10 mouse cellular contexts compared by ENCODE assay signal in the genomic region with DNA sequence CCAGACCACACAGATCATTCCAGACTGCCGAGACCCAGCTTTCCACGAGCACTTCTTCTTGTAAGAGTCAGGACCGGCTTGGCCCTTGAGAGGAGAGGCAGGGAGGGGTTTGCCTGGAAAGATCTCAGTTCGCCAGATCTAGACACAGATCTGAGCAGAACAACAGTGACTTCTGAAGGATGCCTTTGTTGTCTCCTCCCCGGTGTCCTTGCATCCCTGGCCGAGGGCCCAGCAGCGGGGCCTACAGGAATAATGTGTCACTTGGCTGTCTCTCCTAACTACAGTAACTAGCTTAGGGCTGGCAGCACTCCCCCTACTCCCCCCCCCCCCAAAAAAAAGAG. TPM values are rescaled to one million over a fixed set of nuclear protein-coding genes. Genes with fewer than 3 reads are reported as not detected.
DNase-seq lines count a peak whose midpoint lies in the region; ATAC-seq lines count a peak whose summit lies in the region.
"Had no signal": no experiment of that assay in that cellular context is flagged by ENCODE, and none has a peak within 500 bp of the region (broad histone marks: within the 10 kb centered on the region; RNA-seq: fewer than 3 reads in every experiment).

No protein-coding gene starts in this region.

- H3K27me3 ChIP-seq in heart, embryonic 13.5 days (replicated peaks), result peaks cover 83% of the 10 kb centered on the region
- H3K27me3 ChIP-seq in midbrain, embryonic 13.5 days, result no peaks in the 10 kb centered on the region
- H3K27me3 ChIP-seq in midbrain, embryonic 11.5 days (ENCODE audit: control insufficient read depth, insufficient read depth, low read length), result no peaks in the 10 kb centered on the region
- no peaks in the 10 kb centered on the region for H3K27me3 ChIP-seq in embryonic facial prominence, embryonic 10.5 days (replicated peaks; ENCODE audit: low read depth, poor library complexity, severe bottlenecking)
- no peaks in the 10 kb centered on the region for H3K27me3 ChIP-seq in neural tube, embryonic 14.5 days (ENCODE audit: control insufficient read depth, insufficient read depth, low read length)

- H3K27ac ChIP-seq in heart, embryonic 13.5 days (replicated peaks), result peak overlapping the region; percentile 58
- peak overlapping the region; percentile 54; the same call in 1 of the 2 replicates for H3K27ac ChIP-seq in midbrain, embryonic 13.5 days
- H3K27ac ChIP-seq in midbrain, embryonic 11.5 days (ENCODE audit: low read depth, low read length), result no peak overlapping the region
- peak overlapping the region; percentile 54 for H3K27ac ChIP-seq in embryonic facial prominence, embryonic 10.5 days (replicated peaks)
- peak overlapping the region; percentile 62 for H3K27ac ChIP-seq in neural tube, embryonic 14.5 days (ENCODE audit: low read depth, low read length)

- H3K4me3 ChIP-seq in heart, embryonic 13.5 days, result no peak overlapping the region
- no peak overlapping the region for H3K4me3 ChIP-seq in midbrain, embryonic 13.5 days (replicated peaks)
- no peak overlapping the region for H3K4me3 ChIP-seq in midbrain, embryonic 11.5 days (ENCODE audit: low read depth, low read length)
- H3K4me3 ChIP-seq in embryonic facial prominence, embryonic 10.5 days, result no peak overlapping the region
- H3K4me3 ChIP-seq in neural tube, embryonic 14.5 days (ENCODE audit: low read depth, low read length), result no peak overlapping the region
- H3K4me3 ChIP-seq: megakaryocyte, embryonic 14.5 days had no signal

- peaks cover 58% of the 10 kb centered on the region for H3K4me1 ChIP-seq in heart, embryonic 13.5 days
- H3K4me1 ChIP-seq in midbrain, embryonic 13.5 days (replicated peaks), result peaks cover 35% of the 10 kb centered on the region
- H3K4me1 ChIP-seq in midbrain, embryonic 11.5 days (ENCODE audit: control insufficient read depth, insufficient read depth, low read length), result peaks cover 4% of the 10 kb centered on the region; the same call in 1 of the 2 replicates
- H3K4me1 ChIP-seq in embryonic facial prominence, embryonic 10.5 days, result peaks cover 48% of the 10 kb centered on the region
- peaks cover 21% of the 10 kb centered on the region for H3K4me1 ChIP-seq in neural tube, embryonic 14.5 days (ENCODE audit: control insufficient read depth, insufficient read depth, low read length)

- H3K9ac ChIP-seq in heart, embryonic 13.5 days, result no peak overlapping the region
- H3K9ac ChIP-seq in midbrain, embryonic 13.5 days (replicated peaks), result no peak overlapping the region
- no peak overlapping the region for H3K9ac ChIP-seq in midbrain, embryonic 11.5 days (ENCODE audit: low read length)
- no peak overlapping the region for H3K9ac ChIP-seq in neural tube, embryonic 14.5 days (replicated peaks; ENCODE audit: low read depth, low read length)

- DNase-seq in heart, adult 9 months (ENCODE audit: low spot score in 2 of 2), result no peak
- no peak for DNase-seq in midbrain, embryonic 11.5 days (ENCODE audit: low spot score, missing footprints)
- no peak for DNase-seq in embryonic facial prominence, embryonic 10.5 days (ENCODE audit: low spot score)
- DNase-seq in thymus, postnatal 4 days, result no peak
- DNase-seq in right cerebral cortex, adult 2 months (ENCODE audit: low spot score in 2 of 2), result no peak
- DNase-seq: layer of hippocampus, postnatal 36 days had no signal

- ATAC-seq in heart, embryonic 13.5 days (ENCODE audit: extremely low read depth, insufficient number of reproducible peaks, low FRiP score, low TSS enrichment), result no peak
- peak; percentile 40; the same call in 1 of the 2 replicates for ATAC-seq in midbrain, embryonic 13.5 days
- no peak for ATAC-seq in midbrain, embryonic 11.5 days (ENCODE audit: low FRiP score)
- peak; percentile 55; the same call in 1 of the 2 replicates for ATAC-seq in neural tube, embryonic 14.5 days (ENCODE audit: low read depth)

- no peaks in the 10 kb centered on the region for H3K36me3 ChIP-seq in heart, embryonic 13.5 days
- no peaks in the 10 kb centered on the region for H3K36me3 ChIP-seq in midbrain, embryonic 13.5 days
- H3K36me3 ChIP-seq in midbrain, embryonic 11.5 days (ENCODE audit: control insufficient read depth, insufficient read depth, low read length), result no peaks in the 10 kb centered on the region; the same call in 1 of the 2 replicates
- no peaks in the 10 kb centered on the region for H3K36me3 ChIP-seq in embryonic facial prominence, embryonic 10.5 days (replicated peaks)
- no peaks in the 10 kb centered on the region for H3K36me3 ChIP-seq in neural tube, embryonic 14.5 days (ENCODE audit: control insufficient read depth, insufficient read depth, low read length)

- H3K9me3 ChIP-seq in heart, embryonic 13.5 days, result no peaks in the 10 kb centered on the region
- H3K9me3 ChIP-seq in midbrain, embryonic 13.5 days, result peaks cover 5% of the 10 kb centered on the region; the same call in 1 of the 2 replicates
- no peaks in the 10 kb centered on the region for H3K9me3 ChIP-seq in midbrain, embryonic 11.5 days (ENCODE audit: control insufficient read depth, low read length)
- H3K9me3 ChIP-seq in embryonic facial prominence, embryonic 10.5 days, result no peaks in the 10 kb centered on the region
- no peaks in the 10 kb centered on the region for H3K9me3 ChIP-seq in neural tube, embryonic 14.5 days (ENCODE audit: control insufficient read depth, low read length)

- WGBS in heart, embryonic 13.5 days, result 47% methylated on average over 7 of the region's 7 CpGs
- 72% methylated on average over 7 of the region's 7 CpGs for WGBS in midbrain, embryonic 13.5 days
- 80% methylated on average over 7 of the region's 7 CpGs for WGBS in midbrain, embryonic 11.5 days
- WGBS in embryonic facial prominence, embryonic 10.5 days, result 57% methylated on average over 7 of the region's 7 CpGs
- 55% methylated on average over 7 of the region's 7 CpGs for WGBS in neural tube, embryonic 14.5 days

- H3K4me2 ChIP-seq in heart, embryonic 13.5 days, result no peak overlapping the region
- H3K4me2 ChIP-seq in midbrain, embryonic 13.5 days (replicated peaks), result no peak overlapping the region
- H3K4me2 ChIP-seq in midbrain, embryonic 11.5 days, result no peak overlapping the region
- no peak overlapping the region for H3K4me2 ChIP-seq in neural tube, embryonic 14.5 days (ENCODE audit: low read depth, low read length)

RNA-seq across cellular contexts. Expression of gene Rgs3, which starts 46.9 kb away (rescaled TPM):
- polyA plus RNA-seq in heart, embryonic 13.5 days (2015; fragmentation: Nextera tagmentation; extraction: Ambion mirVana), result 62.2 and 64.8 TPM in 2 replicates
- polyA plus RNA-seq in midbrain, embryonic 13.5 days (2015; fragmentation: Nextera tagmentation; extraction: Ambion mirVana), result 65.9 and 70.0 TPM in 2 replicates
- polyA plus RNA-seq in midbrain, embryonic 11.5 days (2014; fragmentation: Nextera tagmentation; extraction: Ambion mirVana), result 22.3 and 23.9 TPM in 2 replicates
- 35.4 and 35.5 TPM in 2 replicates for polyA plus RNA-seq in embryonic facial prominence, embryonic 10.5 days (2016; fragmentation: Nextera tagmentation; extraction: Ambion mirVana)
- polyA plus RNA-seq in neural tube, embryonic 14.5 days (2014; fragmentation: Nextera tagmentation; extraction: Ambion mirVana), result 30.1 and 32.5 TPM in 2 replicates

Comparison
In these comparisons a context has a peak if more than half of its experiments do, and no peak if none do; other contexts are left out.
1. ATAC-seq: peak in midbrain, embryonic 13.5 days (single experiment) and neural tube, embryonic 14.5 days (single experiment); none in heart, embryonic 13.5 days (single experiment) and midbrain, embryonic 11.5 days (single experiment).